Mouse (Mus musculus): ENCODE results near the gene Gnb3.
A peak's percentile ranks its signal among the peaks of the same experiment; 100 is the strongest.

- TF ChIP-seq CTCF (IDR thresholded peaks at IDR 0.05; ENCODE audit: borderline replicate concordance, insufficient read depth, low read depth, low read length) (peak; percentile 90), POLR2A (IDR thresholded peaks at IDR 0.05; ENCODE audit: borderline replicate concordance, insufficient read depth, low read length) (no peak)
Observed at GRCm38 (mm10) chr6:124847305-124847704, 7.2 kb upstream of the Gnb3 start.
